Mouse (Mus musculus): Measurements from ENCODE around the gene Usp3. TPM values are rescaled to one million over a fixed set of nuclear protein-coding genes. Genes with fewer than 3 reads are reported as not detected.

Gene Usp3
- polyA plus RNA-seq, 1 experiment, result 20.4 TPM

GRCm38 (mm10) chr9:66626661-66627060 is 33.7 kb upstream of the Usp3 start:
- Histone ChIP-seq H3K36me3 (ENCODE audit: control insufficient read depth, insufficient read depth) (no peaks in the 10 kb centered on the region), H3K4me2 (ENCODE audit: low read depth) (no peak overlapping the region), H3K79me2 (ENCODE audit: control insufficient read depth, insufficient read depth) (no peaks in the 10 kb centered on the region), H3K4me3 (no peak overlapping the region), H3ac (ENCODE audit: control insufficient read depth, insufficient read length) (no peak overlapping the region), H3K27me3 (ENCODE audit: control insufficient read depth, insufficient read depth, insufficient read length) (no peaks in the 10 kb centered on the region)
- TF ChIP-seq CEBPB (IDR thresholded peaks at IDR 0.05; ENCODE audit: insufficient read depth, poor library complexity, severe bottlenecking) (0 out of 2 replicates have a peak, but pooled peaks have one; percentile 33), POLR2A (IDR thresholded peaks at IDR 0.05; ENCODE audit: insufficient read length, low read depth) (no peak)

DNA sequence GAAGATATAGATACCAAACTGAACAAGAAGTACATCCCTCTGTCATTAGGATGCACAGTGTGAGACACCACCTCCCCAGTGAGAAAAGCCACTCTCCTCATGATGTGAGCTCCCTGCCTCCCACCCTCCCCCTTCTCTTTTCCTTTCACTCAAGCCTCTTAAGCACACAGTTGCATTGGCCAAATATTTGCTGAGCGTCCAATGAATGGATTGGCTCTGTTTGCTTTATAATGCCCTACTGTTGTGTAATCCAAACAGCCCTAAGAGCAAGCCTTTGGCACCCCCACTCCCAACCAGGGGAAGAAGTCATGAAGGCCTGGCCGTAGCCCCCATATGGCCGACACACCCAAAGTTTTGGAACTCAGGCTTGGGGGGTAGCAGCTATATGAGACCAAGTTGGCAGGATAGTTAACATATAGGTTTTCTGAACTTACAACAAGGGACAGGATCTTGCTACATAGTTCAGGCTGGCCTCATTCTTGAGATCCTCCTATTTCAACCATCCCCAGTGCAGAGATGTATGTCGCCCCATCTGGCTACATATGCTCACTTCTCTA is 33.1 kb upstream of the Usp3 start:
- TF ChIP-seq SRF (IDR thresholded peaks at IDR 0.05; ENCODE audit: control insufficient read depth, insufficient read length, low read depth), result no peak
- no peak for TF ChIP-seq MYOG (IDR thresholded peaks at IDR 0.05; ENCODE audit: control insufficient read depth in 1 of 3, insufficient read depth in 1 of 3, insufficient read length in 2 of 3, low read depth in 2 of 3)
- no peak for TF ChIP-seq E2F4 (IDR thresholded peaks at IDR 0.05; ENCODE audit: insufficient read depth)
- no peak for TF ChIP-seq REST (IDR thresholded peaks at IDR 0.05; ENCODE audit: insufficient read depth, insufficient read length)
- no peak for TF ChIP-seq MAX (IDR thresholded peaks at IDR 0.05; ENCODE audit: low read depth)
- TF ChIP-seq POLR2A (IDR thresholded peaks at IDR 0.05; ENCODE audit: insufficient read length, low read depth), result no peak
- no peak for TF ChIP-seq TCF3 (IDR thresholded peaks at IDR 0.05; ENCODE audit: insufficient read length, low read depth)
- no peak for TF ChIP-seq CEBPB (IDR thresholded peaks at IDR 0.05; ENCODE audit: insufficient read depth, poor library complexity, severe bottlenecking)
- H3K79me2 ChIP-seq (ENCODE audit: control insufficient read depth, insufficient read depth), result no peaks in the 10 kb centered on the region
- no peak overlapping the region for H3K4me2 ChIP-seq (ENCODE audit: low read depth)
- H3K36me3 ChIP-seq (ENCODE audit: control insufficient read depth, insufficient read depth), result no peaks in the 10 kb centered on the region
- no peaks in the 10 kb centered on the region for H3K27me3 ChIP-seq (ENCODE audit: control insufficient read depth, insufficient read depth, insufficient read length)
- H3ac ChIP-seq (ENCODE audit: control insufficient read depth, insufficient read length), result no peak overlapping the region
- H3K4me3 ChIP-seq, result no peak overlapping the region

DNA sequence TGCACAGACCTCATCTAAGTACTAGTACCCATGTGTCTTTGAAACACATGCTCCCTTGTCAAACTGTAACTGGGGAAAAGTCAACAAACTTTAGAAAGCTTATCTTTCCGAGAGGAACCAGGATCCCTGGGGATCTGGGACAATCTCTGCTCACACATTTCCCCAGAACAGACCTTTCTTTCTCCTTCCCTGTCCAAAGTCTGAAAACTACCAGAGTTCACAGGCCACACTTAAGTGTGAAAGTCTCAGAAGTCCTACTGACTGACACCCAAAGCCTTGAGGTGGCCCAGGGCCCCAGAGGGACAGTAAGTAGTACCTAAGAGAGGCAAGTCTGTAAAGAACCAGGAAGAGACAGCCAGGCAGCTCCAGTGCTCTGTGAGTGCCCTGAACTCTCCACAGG is 31.9 kb upstream of the Usp3 start:
- TF ChIP-seq USF1 (IDR thresholded peaks at IDR 0.05; ENCODE audit: low read depth) (no peak), POLR2AphosphoS2 (IDR thresholded peaks at IDR 0.05; ENCODE audit: insufficient read length, low read depth) (no peak), MAX (IDR thresholded peaks at IDR 0.05; ENCODE audit: low read depth) (no peak), TCF3 (IDR thresholded peaks at IDR 0.05; ENCODE audit: insufficient read length, low read depth) (no peak), MYOD1 (IDR thresholded peaks at IDR 0.05; ENCODE audit: control insufficient read depth in 1 of 3, insufficient read length in 2 of 3, low read depth in 2 of 3) (no peak), SRF (IDR thresholded peaks at IDR 0.05; ENCODE audit: control insufficient read depth, insufficient read length, low read depth) (no peak), POLR2A (IDR thresholded peaks at IDR 0.05; ENCODE audit: insufficient read length, low read depth) (no peak), MYOG (IDR thresholded peaks at IDR 0.05; ENCODE audit: control insufficient read depth in 1 of 3, insufficient read depth in 1 of 3, insufficient read length in 2 of 3, low read depth in 2 of 3) (no peak), E2F4 (IDR thresholded peaks at IDR 0.05; ENCODE audit: insufficient read depth) (no peak), TCF12 (IDR thresholded peaks at IDR 0.05; ENCODE audit: insufficient read depth, poor library complexity, severe bottlenecking) (no peak), CEBPB (IDR thresholded peaks at IDR 0.05; ENCODE audit: insufficient read depth, poor library complexity, severe bottlenecking) (no peak), REST (IDR thresholded peaks at IDR 0.05; ENCODE audit: insufficient read depth, insufficient read length) (no peak)
- Histone ChIP-seq H3ac (ENCODE audit: control insufficient read depth, insufficient read length) (no peak overlapping the region), H3K27me3 (ENCODE audit: control insufficient read depth, insufficient read depth, insufficient read length) (no peaks in the 10 kb centered on the region), H3K4me2 (ENCODE audit: low read depth) (no peak overlapping the region), H3K36me3 (ENCODE audit: control insufficient read depth, insufficient read depth) (no peaks in the 10 kb centered on the region), H3K4me3 (no peak overlapping the region), H3K79me2 (ENCODE audit: control insufficient read depth, insufficient read depth) (no peaks in the 10 kb centered on the region)

DNA sequence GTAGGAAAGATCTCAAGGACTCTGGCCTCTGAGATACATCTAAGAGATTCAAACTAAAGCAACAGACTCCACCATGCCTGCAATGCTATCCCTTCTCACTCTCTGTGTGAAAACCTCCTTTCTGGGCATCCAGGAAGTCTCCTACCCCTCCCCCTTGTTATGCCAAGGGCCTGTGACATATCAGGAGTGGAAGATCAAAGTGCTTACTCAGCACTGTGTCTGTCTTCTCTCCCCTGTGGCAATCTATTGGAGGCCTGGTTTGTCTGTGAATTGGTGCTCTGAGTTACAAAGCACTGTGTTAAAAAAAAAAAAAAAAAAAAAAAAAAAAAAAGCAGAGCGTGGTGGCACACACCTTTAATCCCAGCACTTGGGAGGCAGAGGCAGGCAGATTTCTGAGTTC is 30.7 kb upstream of the Usp3 start:
- no peaks in the 10 kb centered on the region for H3K79me2 ChIP-seq (ENCODE audit: control insufficient read depth, insufficient read depth)
- H3K36me3 ChIP-seq (ENCODE audit: control insufficient read depth, insufficient read depth), result no peaks in the 10 kb centered on the region
- no peak overlapping the region for H3K4me3 ChIP-seq
- H3ac ChIP-seq (ENCODE audit: control insufficient read depth, insufficient read length), result no peak overlapping the region
- no peak for TF ChIP-seq POLR2AphosphoS2 (IDR thresholded peaks at IDR 0.05; ENCODE audit: insufficient read length, low read depth)
- no peak for TF ChIP-seq TCF12 (IDR thresholded peaks at IDR 0.05; ENCODE audit: insufficient read depth, poor library complexity, severe bottlenecking)
- TF ChIP-seq TCF3 (IDR thresholded peaks at IDR 0.05; ENCODE audit: insufficient read length, low read depth), result no peak
- TF ChIP-seq REST (IDR thresholded peaks at IDR 0.05; ENCODE audit: insufficient read depth, insufficient read length), result no peak
- TF ChIP-seq USF1 (IDR thresholded peaks at IDR 0.05; ENCODE audit: low read depth), result no peak
- no peak for TF ChIP-seq E2F4 (IDR thresholded peaks at IDR 0.05; ENCODE audit: insufficient read depth)
- no peak for TF ChIP-seq MAX (IDR thresholded peaks at IDR 0.05; ENCODE audit: low read depth)
- no peaks in the 10 kb centered on the region for H3K27me3 ChIP-seq (ENCODE audit: control insufficient read depth, insufficient read depth, insufficient read length)
- no peak overlapping the region for H3K4me2 ChIP-seq (ENCODE audit: low read depth)

- no peak overlapping the region for H3K4me3 ChIP-seq
- no peak for TF ChIP-seq MYOG (IDR thresholded peaks at IDR 0.05; ENCODE audit: control insufficient read depth in 1 of 3, insufficient read depth in 1 of 3, insufficient read length in 2 of 3, low read depth in 2 of 3)
- no peak for TF ChIP-seq USF1 (IDR thresholded peaks at IDR 0.05; ENCODE audit: low read depth)
- TF ChIP-seq E2F4 (IDR thresholded peaks at IDR 0.05; ENCODE audit: insufficient read depth), result no peak
- TF ChIP-seq POLR2AphosphoS2 (IDR thresholded peaks at IDR 0.05; ENCODE audit: insufficient read length, low read depth), result no peak
- no peak for TF ChIP-seq REST (IDR thresholded peaks at IDR 0.05; ENCODE audit: insufficient read depth, insufficient read length)
- TF ChIP-seq CEBPB (IDR thresholded peaks at IDR 0.05; ENCODE audit: insufficient read depth, poor library complexity, severe bottlenecking), result no peak
- no peak for TF ChIP-seq TCF3 (IDR thresholded peaks at IDR 0.05; ENCODE audit: insufficient read length, low read depth)
- TF ChIP-seq MAX (IDR thresholded peaks at IDR 0.05; ENCODE audit: low read depth), result no peak
- no peak for TF ChIP-seq POLR2A (IDR thresholded peaks at IDR 0.05; ENCODE audit: insufficient read length, low read depth)
- no peak for TF ChIP-seq SRF (IDR thresholded peaks at IDR 0.05; ENCODE audit: control insufficient read depth, insufficient read length, low read depth)
- TF ChIP-seq MYOD1 (IDR thresholded peaks at IDR 0.05; ENCODE audit: control insufficient read depth in 1 of 3, insufficient read length in 2 of 3, low read depth in 2 of 3), result no peak
- no peaks in the 10 kb centered on the region for H3K27me3 ChIP-seq (ENCODE audit: control insufficient read depth, insufficient read depth, insufficient read length)
- H3K79me2 ChIP-seq (ENCODE audit: control insufficient read depth, insufficient read depth), result no peaks in the 10 kb centered on the region
- H3K36me3 ChIP-seq (ENCODE audit: control insufficient read depth, insufficient read depth), result no peaks in the 10 kb centered on the region
- no peak overlapping the region for H3ac ChIP-seq (ENCODE audit: control insufficient read depth, insufficient read length)
- H3K4me2 ChIP-seq (ENCODE audit: low read depth), result peak overlapping the region; percentile 65
These were observed 27.6 kb upstream of the Usp3 start for GRCm38 (mm10) chr9:66620581-66620981.

Data from myocyte (in vitro differentiated cells).